Mouse (Mus musculus) cortical plate, adult 2 months (tissue): Measurements from ENCODE around the gene Zfp239.

Experiments
- CTCF ChIP-seq: fragments of 200-500 bp; IDR thresholded peaks from 2 replicates; pipeline ENCODE4 v1.5.1; 2011; ENCODE audit warnings: mild to moderate bottlenecking, control low read depth, low read length; ENCODE audit not compliant: insufficient read depth; ENCODE audit errors: extremely low read depth
- POLR2A ChIP-seq: fragments of 200-500 bp; IDR thresholded peaks from 2 replicates; pipeline ENCODE4 v1.6.1; 2011; ENCODE audit warnings: mild to moderate bottlenecking, low read length, control low read depth; ENCODE audit not compliant: insufficient read depth; ENCODE audit errors: extremely low read depth

GRCm38 (mm10) chr6:117907979-117908355 is 46.1 kb downstream of the Zfp239 start:
- no peak for TF ChIP-seq POLR2A
- TF ChIP-seq CTCF = no peak
